Mouse (Mus musculus) adrenal gland, adult 10 weeks (tissue): Measurements from ENCODE around the gene Cnn1. TPM values are rescaled to one million over a fixed set of nuclear protein-coding genes. Genes with fewer than 3 reads are reported as not detected.

Experiments used
- polyA plus RNA-seq: library from polyadenylated mRNA; stranded (reverse); fragments of 350-450 nt; fragmentation: Illumina TruSeq; extraction: RNeasy Lipid Tissue Mini Kit (QIAGEN cat#74804); gene quantifications from one replicate; pipeline ENCODE4 v1.2.3, GENCODE M21; 2014; ENCODE audit warnings: low read depth, low replicate concordance

Gene Cnn1
- 3.6 TPM for polyA plus RNA-seq

GRCm38 (mm10) chr9:22098993-22099696 lies at the start of gene Cnn1:
TSS of gene Cnn1 (plus strand) at chr9:22099216.

GRCm38 (mm10) chr9:22051958-22052254 lies 47.1 kb upstream of the Cnn1 start, which contains the start of gene Elavl3:
TSS of gene Elavl3 (minus strand) at chr9:22052023.

GRCm38 (mm10) chr9:22070791-22071573 lies 28.0 kb upstream of the Cnn1 start, which contains the start of the genes Gm49318 and Zfp653:
TSS of gene Gm49318 (minus strand) at chr9:22071259.
TSS of gene Zfp653 (minus strand) at chr9:22071376.

GRCm38 (mm10) chr9:22085022-22085834 lies 13.8 kb upstream of the Cnn1 start, which contains the start of gene Ecsit:
TSS of gene Ecsit (minus strand) at chr9:22085438.

GRCm38 (mm10) chr9:22116740-22117426 lies 17.9 kb downstream of the Cnn1 start, which contains the start of gene Elof1:
TSS of gene Elof1 (minus strand) at chr9:22117172.

GRCm38 (mm10) chr9:22135644-22136390 lies 36.8 kb downstream of the Cnn1 start, which contains the start of gene Acp5:
TSS of gene Acp5 (minus strand) at chr9:22135711.

GRCm38 (mm10) chr9:22156497-22157245 lies 57.7 kb downstream of the Cnn1 start, which contains the start of gene Pigyl:
TSS of gene Pigyl (plus strand) at chr9:22156846.

Other genes with a start within 250 kb of the Cnn1 start
- gene Dock6, start 246.6 kb upstream of the Cnn1 start, polyA plus RNA-seq = 2.9 TPM
- gene Rab3d, start 181.0 kb upstream of the Cnn1 start, polyA plus RNA-seq = 14.0 TPM
- 0.99 TPM for gene Ccdc159, start 171.7 kb upstream of the Cnn1 start, polyA plus RNA-seq
- 8.9 TPM for gene Tmem205, start 171.7 kb upstream of the Cnn1 start, polyA plus RNA-seq
- 2.2 TPM for gene Plppr2, start 162.2 kb upstream of the Cnn1 start, polyA plus RNA-seq
- 10.1 TPM for gene Swsap1, start 143.5 kb upstream of the Cnn1 start, polyA plus RNA-seq
- not detected for gene Epor, start 135.7 kb upstream of the Cnn1 start, polyA plus RNA-seq
- gene Rgl3, start 109.8 kb upstream of the Cnn1 start, polyA plus RNA-seq = 2.8 TPM
- 0.76 TPM for gene Ccdc151, start 96.6 kb upstream of the Cnn1 start, polyA plus RNA-seq
- 10.0 TPM for gene Prkcsh, start 96.4 kb upstream of the Cnn1 start, polyA plus RNA-seq
- gene Elavl3, start 47.2 kb upstream of the Cnn1 start, polyA plus RNA-seq = 1.1 TPM
- gene Gm49318, start 28.0 kb upstream of the Cnn1 start, polyA plus RNA-seq = not detected
- not detected for gene Zfp653, start 27.8 kb upstream of the Cnn1 start, polyA plus RNA-seq
- gene Ecsit, start 13.8 kb upstream of the Cnn1 start, polyA plus RNA-seq = 4.3 TPM
- gene Elof1, start 18.0 kb downstream of the Cnn1 start, polyA plus RNA-seq = 8.3 TPM
- 5.2 TPM for gene Acp5, start 36.5 kb downstream of the Cnn1 start, polyA plus RNA-seq
- gene Pigyl, start 57.6 kb downstream of the Cnn1 start, polyA plus RNA-seq = 5.1 TPM
- 6.4 TPM for gene Zfp872, start 88.9 kb downstream of the Cnn1 start, polyA plus RNA-seq
- gene Zfp809, start 126.5 kb downstream of the Cnn1 start, polyA plus RNA-seq = 105 TPM
- gene Zfp599, start 160.7 kb downstream of the Cnn1 start, polyA plus RNA-seq = 0.64 TPM
- 18.8 TPM for gene Zfp810, start 208.4 kb downstream of the Cnn1 start, polyA plus RNA-seq